Mouse (Mus musculus) lung, postnatal 25 days (tissue): ENCODE data around the gene Plce1.

Experiments used
- DNase-seq: peaks from one replicate; pipeline ENCODE4 v3.0.0; 2022; ENCODE audit warnings: low spot score

Plce1 gene

GRCm38 (mm10) chr19:38820186-38820804 is 339.4 kb downstream of the Plce1 start:
- DNase-seq = no peak

DNA sequence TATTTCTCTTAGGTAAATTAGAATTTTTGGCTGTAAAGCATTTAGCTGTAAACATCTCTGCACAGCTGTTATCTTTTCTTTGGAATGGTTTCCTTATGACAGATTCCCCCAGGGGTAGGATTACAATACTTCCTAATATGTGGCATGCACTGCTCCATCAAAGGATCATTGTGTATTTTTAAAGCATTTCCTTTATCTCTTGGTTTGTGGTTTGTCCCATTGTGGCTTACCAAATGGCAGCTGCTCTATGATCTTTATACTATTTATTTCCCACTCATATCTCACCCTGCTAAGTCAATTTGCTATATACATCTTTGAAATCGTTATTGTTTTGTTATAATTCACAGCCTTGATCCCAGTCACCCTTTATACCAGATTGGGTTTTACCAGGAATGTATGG is 352.3 kb downstream of the Plce1 start:
- no peak for DNase-seq
